Mouse (Mus musculus): Measurements from ENCODE around the gene Med12l. TPM values are rescaled to one million over a fixed set of nuclear protein-coding genes. Genes with fewer than 3 reads are reported as not detected.

The Med12l gene
- polyA plus RNA-seq, 1 experiment from 2014 or later = 6.5 TPM

DNA sequence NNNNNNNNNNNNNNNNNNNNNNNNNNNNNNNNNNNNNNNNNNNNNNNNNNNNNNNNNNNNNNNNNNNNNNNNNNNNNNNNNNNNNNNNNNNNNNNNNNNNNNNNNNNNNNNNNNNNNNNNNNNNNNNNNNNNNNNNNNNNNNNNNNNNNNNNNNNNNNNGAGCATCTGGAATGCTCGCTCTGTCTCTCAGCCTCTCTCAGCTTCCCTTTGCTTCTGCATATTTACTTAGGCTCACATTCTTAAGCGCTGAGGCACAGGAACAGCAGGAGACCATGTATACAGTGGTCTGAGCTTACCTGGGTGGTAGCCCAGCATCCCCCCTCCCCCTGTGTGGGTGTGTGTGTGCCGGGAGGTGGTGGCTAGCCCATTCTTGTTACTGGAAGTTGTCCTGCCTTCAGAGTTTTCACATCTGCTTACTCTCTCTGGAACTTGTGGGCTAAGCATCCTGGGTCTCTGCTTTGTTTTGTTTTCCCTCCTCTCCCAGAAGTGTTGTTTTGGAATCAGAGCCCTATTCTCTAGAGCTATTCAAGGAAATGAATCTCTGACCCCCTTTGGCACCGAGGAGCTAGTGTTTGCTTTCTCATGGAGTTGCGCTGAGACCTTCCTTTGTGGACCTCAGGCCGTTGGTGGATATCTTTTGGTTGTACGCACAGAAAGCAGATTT is 115.6 kb downstream of the Med12l start:
- no peaks in the 10 kb centered on the region for H3K4me1 ChIP-seq (ENCODE audit: control insufficient read depth, insufficient read depth, low read length)

DNA sequence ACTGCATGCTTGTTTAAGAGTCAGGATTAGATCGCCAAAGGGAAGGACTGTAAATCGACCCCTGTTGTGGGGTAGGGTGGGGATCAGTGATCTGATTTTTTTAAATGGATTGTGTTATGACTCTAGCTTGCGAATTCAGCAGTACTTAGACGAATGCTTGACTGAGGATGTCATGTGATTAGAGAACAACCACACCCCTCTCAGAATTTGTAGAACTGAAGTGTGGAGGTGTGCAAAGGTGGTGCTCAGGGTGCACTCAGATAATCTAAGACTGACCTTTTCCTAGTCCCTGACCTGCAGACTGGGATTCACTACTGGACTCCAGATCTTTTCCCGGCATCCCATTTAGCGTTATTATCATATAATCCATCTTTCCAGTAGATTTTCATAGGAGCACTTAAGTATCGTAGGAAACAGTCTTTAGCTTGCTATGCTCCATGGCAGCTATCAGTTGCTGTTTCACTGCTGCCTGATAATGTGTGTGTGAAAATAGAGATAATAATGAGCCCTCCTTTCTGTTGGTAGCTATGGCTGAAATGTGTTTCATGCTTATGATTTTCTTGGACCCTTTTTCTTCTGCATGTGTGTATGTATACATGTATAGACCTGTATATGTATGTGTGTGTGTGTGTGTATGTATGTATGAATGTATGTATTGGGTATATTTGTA is 116.3 kb downstream of the Med12l start:
- H3K4me3 ChIP-seq (replicated peaks; ENCODE audit: low read depth, low read length) = no peak overlapping the region
- no peaks in the 10 kb centered on the region for H3K36me3 ChIP-seq (ENCODE audit: control insufficient read depth, insufficient read depth, low read length)
- H3K9me3 ChIP-seq (ENCODE audit: control insufficient read depth, low read length) = no peaks in the 10 kb centered on the region
- DNase-seq (no peak), ATAC-seq (ENCODE audit: low FRiP score, low TSS enrichment) (no peak)
- WGBS = 71% methylated on average over 7 of the region's 7 CpGs
- no peak overlapping the region for H3K27ac ChIP-seq (replicated peaks; ENCODE audit: low read depth, low read length)
- H3K4me1 ChIP-seq (ENCODE audit: control insufficient read depth, insufficient read depth, low read length) = no peaks in the 10 kb centered on the region
- no peak overlapping the region for H3K4me2 ChIP-seq (ENCODE audit: low read length)
- no peak overlapping the region for H3K9ac ChIP-seq (replicated peaks; ENCODE audit: low read length)
- H3K27me3 ChIP-seq (ENCODE audit: control insufficient read depth, insufficient read depth, low read length) = no peaks in the 10 kb centered on the region

More for the DNA sequence above, 115.6 kb downstream of the Med12l start:
- Histone ChIP-seq H3K27ac (replicated peaks; ENCODE audit: low read depth, low read length) (no peak overlapping the region), H3K36me3 (ENCODE audit: control insufficient read depth, insufficient read depth, low read length) (no peaks in the 10 kb centered on the region), H3K27me3 (ENCODE audit: control insufficient read depth, insufficient read depth, low read length) (no peaks in the 10 kb centered on the region), H3K9ac (replicated peaks; ENCODE audit: low read length) (0 out of 2 replicates have a peak overlapping the region, but pooled peaks have one; percentile 9), H3K9me3 (ENCODE audit: control insufficient read depth, low read length) (no peaks in the 10 kb centered on the region), H3K4me3 (replicated peaks; ENCODE audit: low read depth, low read length) (no peak overlapping the region), H3K4me2 (ENCODE audit: low read length) (no peak overlapping the region)
- ATAC-seq (ENCODE audit: low FRiP score, low TSS enrichment) (no peak), DNase-seq (no peak)
- 40% methylated on average over 7 of the region's 7 CpGs for WGBS

DNA sequence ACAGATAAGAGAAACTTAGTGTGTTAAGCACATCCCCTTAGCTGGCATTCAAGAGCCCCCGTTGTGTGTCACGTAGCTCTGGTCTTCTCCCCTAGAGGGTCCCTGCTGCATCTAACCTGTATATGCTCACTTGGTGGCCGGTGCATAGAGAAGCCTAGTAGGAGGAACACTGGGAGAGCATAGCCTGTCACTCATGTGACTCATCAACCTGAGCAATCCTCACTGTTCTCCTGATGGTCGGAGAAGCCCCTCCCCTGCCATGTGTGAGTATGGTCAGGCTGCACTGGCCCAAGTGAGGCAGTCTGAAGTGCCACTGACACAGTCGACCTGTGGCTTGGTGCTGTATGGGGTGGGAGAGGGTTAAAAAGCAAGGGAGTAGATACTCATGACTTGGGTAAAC is 119.4 kb downstream of the Med12l start:
- 75% methylated on average over 5 of the region's 5 CpGs for WGBS
- no peak for DNase-seq
- ATAC-seq (ENCODE audit: low FRiP score, low TSS enrichment) = no peak

DNA sequence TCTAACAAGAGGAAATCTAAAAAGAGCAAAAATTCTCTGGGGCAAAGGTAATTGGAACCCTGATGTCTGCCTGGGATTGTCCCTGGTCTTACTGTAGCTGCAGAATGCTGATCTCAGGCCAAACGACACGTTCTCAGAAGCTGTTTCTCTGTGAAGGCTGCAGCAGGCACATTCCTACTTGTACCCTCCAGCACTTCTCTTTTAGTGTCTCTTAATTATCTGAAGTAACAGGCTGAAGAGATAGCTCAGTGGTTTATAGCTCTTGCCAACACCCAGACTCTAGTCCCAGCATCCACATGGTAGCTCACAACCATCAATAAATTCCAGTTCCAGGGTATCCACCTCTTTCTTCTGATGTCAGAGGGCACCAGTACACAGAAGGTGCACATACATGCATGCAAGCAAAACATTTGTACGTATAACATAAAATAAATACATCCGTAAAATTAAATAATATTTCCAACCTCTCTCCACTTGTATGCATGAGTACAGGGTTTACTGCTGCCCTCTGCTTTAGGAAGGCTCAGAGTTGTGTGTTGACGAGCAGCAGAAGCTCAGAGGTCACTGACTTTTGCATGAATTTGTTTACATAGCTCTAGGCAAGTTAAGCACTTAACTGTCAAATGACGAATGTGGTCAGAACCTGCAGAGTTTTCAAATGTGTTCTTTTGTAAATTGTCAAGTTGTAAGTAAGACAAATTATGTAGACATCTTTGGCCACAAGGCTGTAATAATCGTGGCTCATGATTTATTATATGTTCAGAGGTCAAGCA is 120.3 kb downstream of the Med12l start:
- Histone ChIP-seq H3K4me2 (ENCODE audit: low read length) (no peak overlapping the region), H3K36me3 (ENCODE audit: control insufficient read depth, insufficient read depth, low read length) (no peaks in the 10 kb centered on the region), H3K27me3 (ENCODE audit: control insufficient read depth, insufficient read depth, low read length) (no peaks in the 10 kb centered on the region), H3K9ac (replicated peaks; ENCODE audit: low read length) (no peak overlapping the region), H3K27ac (replicated peaks; ENCODE audit: low read depth, low read length) (no peak overlapping the region), H3K9me3 (ENCODE audit: control insufficient read depth, low read length) (no peaks in the 10 kb centered on the region), H3K4me3 (replicated peaks; ENCODE audit: low read depth, low read length) (no peak overlapping the region), H3K4me1 (ENCODE audit: control insufficient read depth, insufficient read depth, low read length) (no peaks in the 10 kb centered on the region)
- 76% methylated on average over 7 of the region's 7 CpGs for WGBS
- no peak for ATAC-seq (ENCODE audit: low FRiP score, low TSS enrichment)
- no peak for DNase-seq

More for the DNA sequence above, 119.4 kb downstream of the Med12l start:
- Histone ChIP-seq H3K27ac (replicated peaks; ENCODE audit: low read depth, low read length) (no peak overlapping the region), H3K9me3 (ENCODE audit: control insufficient read depth, low read length) (no peaks in the 10 kb centered on the region), H3K27me3 (ENCODE audit: control insufficient read depth, insufficient read depth, low read length) (no peaks in the 10 kb centered on the region), H3K36me3 (ENCODE audit: control insufficient read depth, insufficient read depth, low read length) (no peaks in the 10 kb centered on the region), H3K4me2 (ENCODE audit: low read length) (no peak overlapping the region), H3K9ac (replicated peaks; ENCODE audit: low read length) (no peak overlapping the region), H3K4me1 (ENCODE audit: control insufficient read depth, insufficient read depth, low read length) (no peaks in the 10 kb centered on the region), H3K4me3 (replicated peaks; ENCODE audit: low read depth, low read length) (no peak overlapping the region)

DNA sequence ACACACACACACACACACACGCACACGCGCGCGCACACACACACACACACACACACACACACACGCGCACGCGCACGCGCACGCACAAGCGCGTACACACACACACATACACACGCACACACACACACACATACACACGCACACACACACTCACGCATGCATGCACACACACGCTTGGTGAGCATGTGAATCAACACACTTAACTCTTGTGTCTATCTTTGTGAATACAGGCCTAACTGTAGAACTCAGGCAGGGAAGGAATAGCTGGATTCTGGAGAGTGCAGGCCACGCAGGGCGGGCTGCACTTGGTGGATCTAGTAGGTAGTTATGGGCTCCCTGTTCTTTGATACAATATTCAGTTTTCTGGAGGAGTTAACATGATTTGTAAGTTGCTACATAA is 123.1 kb downstream of the Med12l start:
- no peak overlapping the region for H3K27ac ChIP-seq (replicated peaks; ENCODE audit: low read depth, low read length)
- H3K4me2 ChIP-seq (ENCODE audit: low read length) = no peak overlapping the region
- no peak overlapping the region for H3K4me3 ChIP-seq (replicated peaks; ENCODE audit: low read depth, low read length)
- no peaks in the 10 kb centered on the region for H3K27me3 ChIP-seq (ENCODE audit: control insufficient read depth, insufficient read depth, low read length)
- DNase-seq (no peak), ATAC-seq (ENCODE audit: low FRiP score, low TSS enrichment) (no peak)
- H3K36me3 ChIP-seq (ENCODE audit: control insufficient read depth, insufficient read depth, low read length) = no peaks in the 10 kb centered on the region
- WGBS = 82% methylated on average over 20 of the region's 20 CpGs
- H3K4me1 ChIP-seq (ENCODE audit: control insufficient read depth, insufficient read depth, low read length) = no peaks in the 10 kb centered on the region
- no peak overlapping the region for H3K9ac ChIP-seq (replicated peaks; ENCODE audit: low read length)
- H3K9me3 ChIP-seq (ENCODE audit: control insufficient read depth, low read length) = no peaks in the 10 kb centered on the region

DNA sequence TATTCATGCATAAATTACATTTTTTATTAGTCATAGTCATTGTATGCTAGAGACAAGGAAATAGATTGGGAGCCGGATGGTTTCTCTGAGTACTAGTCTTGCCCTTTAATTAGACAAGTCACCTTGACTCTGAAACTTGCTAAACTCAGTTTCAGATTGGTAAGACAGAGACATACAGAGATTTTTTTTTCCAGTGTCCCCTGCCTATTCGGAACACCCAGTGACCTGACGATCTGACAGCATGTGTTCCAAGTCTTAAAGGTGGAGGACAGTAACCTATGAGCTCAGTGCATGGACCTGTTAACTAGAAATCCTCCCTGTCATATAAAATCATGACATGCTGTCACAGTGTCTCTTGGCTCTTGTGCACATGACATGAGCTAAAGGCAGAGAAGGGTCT is 123.9 kb downstream of the Med12l start:
- Histone ChIP-seq H3K4me2 (ENCODE audit: low read length) (no peak overlapping the region), H3K9ac (replicated peaks; ENCODE audit: low read length) (no peak overlapping the region), H3K4me3 (replicated peaks; ENCODE audit: low read depth, low read length) (no peak overlapping the region), H3K36me3 (ENCODE audit: control insufficient read depth, insufficient read depth, low read length) (no peaks in the 10 kb centered on the region), H3K27me3 (ENCODE audit: control insufficient read depth, insufficient read depth, low read length) (no peaks in the 10 kb centered on the region), H3K27ac (replicated peaks; ENCODE audit: low read depth, low read length) (no peak overlapping the region), H3K9me3 (ENCODE audit: control insufficient read depth, low read length) (no peaks in the 10 kb centered on the region), H3K4me1 (ENCODE audit: control insufficient read depth, insufficient read depth, low read length) (no peaks in the 10 kb centered on the region)
- ATAC-seq (ENCODE audit: low FRiP score, low TSS enrichment) (no peak), DNase-seq (no peak)
- WGBS = 92% methylated on average over 3 of the region's 3 CpGs

DNA sequence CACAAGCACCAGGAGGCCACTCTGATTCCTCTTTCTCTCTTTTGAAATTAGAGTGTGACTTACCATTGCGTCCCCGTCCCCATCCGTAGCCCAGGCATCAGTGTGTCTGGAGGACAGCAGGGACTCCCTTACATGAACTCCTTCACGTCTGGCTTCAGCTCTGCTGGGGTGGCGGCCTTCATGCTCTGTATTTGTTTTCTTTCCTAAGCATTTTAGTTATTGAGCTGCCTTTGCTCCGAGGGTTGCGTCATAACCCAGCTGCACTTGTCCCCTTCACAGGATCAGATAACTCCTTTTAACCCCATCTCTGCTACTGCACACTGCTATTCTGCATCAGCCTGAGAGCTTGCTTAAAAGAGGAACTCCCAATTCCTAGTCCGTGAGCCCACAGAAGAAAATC is 124.8 kb downstream of the Med12l start:
- ATAC-seq (ENCODE audit: low FRiP score, low TSS enrichment) (no peak), DNase-seq (no peak)
- Histone ChIP-seq H3K27ac (replicated peaks; ENCODE audit: low read depth, low read length) (no peak overlapping the region), H3K4me3 (replicated peaks; ENCODE audit: low read depth, low read length) (no peak overlapping the region), H3K27me3 (ENCODE audit: control insufficient read depth, insufficient read depth, low read length) (no peaks in the 10 kb centered on the region), H3K9ac (replicated peaks; ENCODE audit: low read length) (no peak overlapping the region), H3K4me1 (ENCODE audit: control insufficient read depth, insufficient read depth, low read length) (no peaks in the 10 kb centered on the region), H3K4me2 (ENCODE audit: low read length) (no peak overlapping the region), H3K9me3 (ENCODE audit: control insufficient read depth, low read length) (no peaks in the 10 kb centered on the region), H3K36me3 (ENCODE audit: control insufficient read depth, insufficient read depth, low read length) (no peaks in the 10 kb centered on the region)
- WGBS = 66% methylated on average over 8 of the region's 8 CpGs

DNA sequence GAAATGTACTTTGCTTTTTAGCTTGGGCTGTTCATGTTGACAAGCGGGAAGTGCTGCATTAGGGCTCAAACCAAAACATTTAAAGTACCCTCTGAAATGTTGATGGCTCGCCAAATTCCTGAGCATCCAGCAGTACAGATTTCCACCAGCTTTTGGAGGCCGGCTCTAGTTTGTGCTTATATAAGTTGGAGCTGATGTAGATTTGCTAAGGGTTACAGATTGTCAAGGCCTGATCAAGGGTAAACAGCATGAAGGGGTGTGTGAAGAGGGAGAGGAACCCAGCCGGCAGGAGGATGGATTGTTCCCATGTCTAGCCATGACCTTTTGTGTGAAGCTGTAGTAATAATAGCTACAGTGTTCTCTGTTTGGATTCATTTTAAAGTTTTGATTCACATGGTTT is 125.5 kb downstream of the Med12l start:
- H3K27ac ChIP-seq (replicated peaks; ENCODE audit: low read depth, low read length) = no peak overlapping the region
- 83% methylated on average over 4 of the region's 4 CpGs for WGBS
- no peak for ATAC-seq (ENCODE audit: low FRiP score, low TSS enrichment)
- no peaks in the 10 kb centered on the region for H3K4me1 ChIP-seq (ENCODE audit: control insufficient read depth, insufficient read depth, low read length)
- DNase-seq = no peak
- H3K27me3 ChIP-seq (ENCODE audit: control insufficient read depth, insufficient read depth, low read length) = no peaks in the 10 kb centered on the region
- H3K9me3 ChIP-seq (ENCODE audit: control insufficient read depth, low read length) = no peaks in the 10 kb centered on the region
- no peak overlapping the region for H3K9ac ChIP-seq (replicated peaks; ENCODE audit: low read length)
- H3K4me3 ChIP-seq (replicated peaks; ENCODE audit: low read depth, low read length) = no peak overlapping the region
- no peak overlapping the region for H3K4me2 ChIP-seq (ENCODE audit: low read length)
- no peaks in the 10 kb centered on the region for H3K36me3 ChIP-seq (ENCODE audit: control insufficient read depth, insufficient read depth, low read length)
